Mouse (Mus musculus) lung, adult 2 months (tissue): ENCODE data around the gene S100a11.

ENCODE experiments used
- CTCF ChIP-seq: fragments of 200-500 bp; IDR thresholded peaks from 2 replicates; pipeline ENCODE4 v1.5.1; 2011; ENCODE audit warnings: mild to moderate bottlenecking, low read length, control low read depth; ENCODE audit not compliant: insufficient read depth
- POLR2A ChIP-seq: fragments of 200-500 bp; IDR thresholded peaks from 2 replicates; pipeline ENCODE4 v1.6.1; 2011; ENCODE audit warnings: low read depth, mild to moderate bottlenecking, control low read depth, low read length, borderline replicate concordance; ENCODE audit errors: extremely low read depth

DNA sequence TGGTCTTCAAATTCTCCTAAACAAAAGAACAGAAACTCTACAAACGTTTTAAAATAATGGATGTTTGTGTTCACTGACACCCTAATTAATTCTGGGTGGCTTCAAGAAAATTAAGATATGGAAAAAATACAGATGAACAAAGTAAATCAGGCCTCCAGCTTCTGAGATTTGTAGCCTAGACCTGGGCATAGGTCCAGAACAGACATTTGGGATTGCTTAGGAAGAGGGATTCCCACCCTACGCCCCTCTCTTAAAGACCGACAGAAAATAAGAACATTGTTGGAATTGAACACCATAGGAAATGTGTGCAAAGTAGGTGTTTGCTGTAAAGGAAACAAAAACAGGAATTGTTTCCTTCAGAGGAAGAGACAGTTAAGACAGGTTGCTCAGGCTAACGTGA is 37.2 kb downstream of the S100a11 start:
- TF ChIP-seq POLR2A (no peak), CTCF (no peak)
